Mouse (Mus musculus): Measurements from ENCODE around the gene Mapkap1. TPM values are rescaled to one million over a fixed set of nuclear protein-coding genes. Genes with fewer than 3 reads are reported as not detected.

Mapkap1 gene
- total and polyA plus RNA-seq, 3 experiments, result 37.4 to 90.0 (median 60.9) TPM

DNA sequence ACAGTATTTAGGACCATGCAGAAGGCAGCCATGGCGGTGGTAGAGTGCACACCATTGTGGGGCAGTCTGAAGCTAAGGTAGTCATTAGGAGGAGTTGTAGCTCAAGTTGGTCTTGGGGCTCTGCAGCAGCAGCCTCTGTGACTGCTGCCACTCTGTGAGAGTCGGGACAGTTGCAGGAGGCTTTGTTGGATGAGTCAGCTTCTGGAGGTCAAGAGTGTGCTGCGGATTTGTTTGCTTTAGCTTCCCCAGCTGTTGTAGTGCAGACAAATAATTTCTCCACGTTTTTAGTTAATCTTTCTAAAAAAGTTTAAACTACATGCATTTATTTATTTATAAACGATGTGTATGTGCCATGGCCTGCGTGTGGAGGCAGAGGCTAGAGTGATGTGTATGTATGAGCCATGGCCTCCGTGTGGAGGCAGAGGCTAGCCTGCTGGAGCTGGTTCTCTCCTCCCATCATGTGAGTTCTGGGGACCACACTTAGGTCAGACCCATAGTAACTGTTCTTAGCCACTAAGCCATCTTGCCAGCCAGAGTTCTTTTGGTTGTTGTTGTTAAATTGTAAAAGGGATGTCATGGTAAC is 62.1 kb downstream of the Mapkap1 start:
- no peak for ATAC-seq (ENCODE audit: extremely low read depth, insufficient number of reproducible peaks, low FRiP score, poor library complexity, severe bottlenecking)

DNA sequence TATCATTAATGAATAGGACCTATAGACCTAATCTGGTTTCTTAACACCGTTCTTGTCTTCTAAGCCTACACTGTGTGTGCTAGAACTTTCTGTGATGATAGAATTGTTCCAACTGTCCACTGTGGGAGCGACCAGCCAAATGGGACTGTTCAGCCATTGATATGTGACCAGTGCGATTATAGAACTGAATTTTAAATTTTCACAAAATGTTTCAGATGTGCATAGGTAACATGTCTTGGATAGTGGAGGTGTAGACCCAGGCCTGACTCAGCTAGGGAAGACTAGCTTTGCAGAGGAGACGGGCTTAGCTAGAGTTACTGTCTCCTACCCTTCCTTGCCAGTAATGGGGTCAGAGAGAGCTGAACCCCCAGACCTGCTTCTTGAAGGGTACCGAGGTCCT is 62.8 kb downstream of the Mapkap1 start:
- Histone ChIP-seq H3K4me3 (ENCODE audit: low read depth, low read length) (no peak overlapping the region), H3K27me3 (ENCODE audit: insufficient read depth, low read length) (no peaks in the 10 kb centered on the region), H3K4me1 (ENCODE audit: insufficient read depth, low read depth, low read length) (no peaks in the 10 kb centered on the region), H3K9me3 (replicated peaks) (no peaks in the 10 kb centered on the region), H3K36me3 (replicated peaks) (peaks cover 30% of the 10 kb centered on the region)
- DNase-seq (ENCODE audit: low spot score) (no peak), ATAC-seq (ENCODE audit: extremely low read depth, insufficient number of reproducible peaks, low FRiP score, poor library complexity, severe bottlenecking) (no peak)
- TF ChIP-seq TAL1 (conservative IDR thresholded peaks at IDR 0.05; ENCODE audit: low read depth, low read length) (no peak), POLR2AphosphoS5 (IDR thresholded peaks at IDR 0.05; ENCODE audit: insufficient replicate concordance, low read depth, low read length) (no peak), GATA2 (IDR thresholded peaks at IDR 0.05; ENCODE audit: borderline replicate concordance, low read depth, low read length) (no peak), GATA1 (IDR thresholded peaks at IDR 0.05; ENCODE audit: borderline replicate concordance, low read length) (no peak), CTCF (IDR thresholded peaks at IDR 0.05; ENCODE audit: low read depth, low read length) (no peak)

More for the DNA sequence above, 62.1 kb downstream of the Mapkap1 start:
- no peaks in the 10 kb centered on the region for H3K9me3 ChIP-seq (replicated peaks)
- H3K36me3 ChIP-seq (replicated peaks), result peaks cover 32% of the 10 kb centered on the region
- H3K27me3 ChIP-seq (ENCODE audit: insufficient read depth, low read length), result no peaks in the 10 kb centered on the region
- DNase-seq (ENCODE audit: low spot score), result no peak
- TF ChIP-seq GATA2 (IDR thresholded peaks at IDR 0.05; ENCODE audit: borderline replicate concordance, low read depth, low read length) (no peak), TAL1 (conservative IDR thresholded peaks at IDR 0.05; ENCODE audit: low read depth, low read length) (no peak), GATA1 (IDR thresholded peaks at IDR 0.05; ENCODE audit: borderline replicate concordance, low read length) (no peak), CTCF (IDR thresholded peaks at IDR 0.05; ENCODE audit: low read depth, low read length) (no peak), POLR2AphosphoS5 (IDR thresholded peaks at IDR 0.05; ENCODE audit: insufficient replicate concordance, low read depth, low read length) (no peak)
- no peaks in the 10 kb centered on the region for H3K4me1 ChIP-seq (ENCODE audit: insufficient read depth, low read depth, low read length)
- H3K4me3 ChIP-seq (ENCODE audit: low read depth, low read length), result no peak overlapping the region

GRCm38 (mm10) chr2:34473775-34474174 is 67.2 kb downstream of the Mapkap1 start:
- TF ChIP-seq GATA1 (IDR thresholded peaks at IDR 0.05; ENCODE audit: borderline replicate concordance, low read length) (no peak), GATA2 (IDR thresholded peaks at IDR 0.05; ENCODE audit: borderline replicate concordance, low read depth, low read length) (no peak), TAL1 (conservative IDR thresholded peaks at IDR 0.05; ENCODE audit: low read depth, low read length) (no peak), CTCF (IDR thresholded peaks at IDR 0.05; ENCODE audit: low read depth, low read length) (no peak), POLR2AphosphoS5 (IDR thresholded peaks at IDR 0.05; ENCODE audit: insufficient replicate concordance, low read depth, low read length) (no peak)
- Histone ChIP-seq H3K9me3 (replicated peaks) (no peaks in the 10 kb centered on the region), H3K4me3 (ENCODE audit: low read depth, low read length) (no peak overlapping the region), H3K4me1 (ENCODE audit: insufficient read depth, low read depth, low read length) (no peaks in the 10 kb centered on the region), H3K27me3 (ENCODE audit: insufficient read depth, low read length) (no peaks in the 10 kb centered on the region), H3K36me3 (replicated peaks) (peaks cover 22% of the 10 kb centered on the region)
- DNase-seq (ENCODE audit: low spot score) (no peak), ATAC-seq (ENCODE audit: extremely low read depth, insufficient number of reproducible peaks, low FRiP score, poor library complexity, severe bottlenecking) (no peak)

DNA sequence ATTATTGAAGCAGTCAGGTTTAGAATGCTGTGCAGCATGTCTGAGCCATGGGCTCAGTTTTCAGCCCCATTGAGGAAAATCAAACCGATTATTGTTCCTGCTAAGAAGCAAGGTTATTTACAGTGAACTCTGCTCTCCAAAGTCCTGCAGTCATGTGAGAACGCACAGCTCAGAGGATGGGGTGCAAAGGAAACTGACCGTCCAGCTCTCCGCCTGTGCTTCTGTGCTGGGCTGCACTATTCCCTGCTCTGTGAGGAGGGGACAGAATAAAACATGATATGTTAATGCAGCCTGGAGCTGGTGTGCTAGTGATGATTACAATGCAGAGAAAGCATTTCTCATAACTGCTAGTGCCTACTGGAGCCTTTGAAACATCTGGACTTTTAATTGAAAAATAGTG is 74.8 kb downstream of the Mapkap1 start:
- no peak for DNase-seq (ENCODE audit: low spot score)
- Histone ChIP-seq H3K4me3 (ENCODE audit: low read depth, low read length) (no peak overlapping the region), H3K4me1 (ENCODE audit: insufficient read depth, low read depth, low read length) (no peaks in the 10 kb centered on the region), H3K9me3 (replicated peaks) (no peaks in the 10 kb centered on the region), H3K27me3 (ENCODE audit: insufficient read depth, low read length) (no peaks in the 10 kb centered on the region), H3K36me3 (replicated peaks) (peaks cover 28% of the 10 kb centered on the region)
- no peak for ATAC-seq (ENCODE audit: extremely low read depth, insufficient number of reproducible peaks, low FRiP score, poor library complexity, severe bottlenecking)
- TF ChIP-seq TAL1 (conservative IDR thresholded peaks at IDR 0.05; ENCODE audit: low read depth, low read length), result no peak

DNA sequence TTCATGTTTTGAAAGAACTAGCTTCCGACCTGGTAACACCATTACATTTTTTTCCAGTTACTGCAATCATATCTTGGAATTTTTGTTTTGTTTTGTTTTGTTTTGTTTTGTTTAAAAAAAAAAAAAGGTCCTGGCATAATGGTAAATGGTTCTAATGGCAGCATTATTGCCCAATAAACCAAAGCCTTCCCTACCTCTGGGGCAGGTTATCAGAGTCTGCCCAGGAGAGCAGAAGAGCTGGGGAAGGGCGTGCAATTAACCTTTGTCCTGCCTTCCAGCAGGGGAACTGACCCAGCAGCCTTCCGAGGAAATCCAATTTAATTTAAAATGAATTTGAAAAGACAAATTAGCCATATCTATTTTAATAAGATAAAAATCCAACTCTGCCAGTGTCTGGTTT is 75.5 kb downstream of the Mapkap1 start:
- no peak for ATAC-seq (ENCODE audit: extremely low read depth, insufficient number of reproducible peaks, low FRiP score, poor library complexity, severe bottlenecking)

DNA sequence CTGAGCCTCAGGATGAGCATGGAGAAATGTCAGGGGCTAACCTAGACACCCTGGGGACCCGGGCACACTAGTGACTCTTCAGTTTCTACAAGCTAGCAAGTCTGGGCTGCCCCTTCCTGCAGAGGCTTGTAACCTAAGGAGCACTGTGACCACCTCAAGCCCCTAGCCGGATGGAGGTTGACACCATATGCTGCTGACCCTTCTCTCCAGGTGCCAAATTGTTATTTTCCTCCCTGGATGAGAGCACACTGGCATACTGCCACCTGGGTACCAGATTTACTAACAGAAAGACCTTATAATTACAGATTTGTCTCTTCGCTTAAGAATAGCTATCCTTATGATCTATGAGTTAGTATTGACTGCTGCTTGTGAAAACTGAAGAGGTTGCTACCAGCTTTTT is 76.0 kb downstream of the Mapkap1 start:
- no peak overlapping the region for H3K4me3 ChIP-seq (ENCODE audit: low read depth, low read length)
- H3K27me3 ChIP-seq (ENCODE audit: insufficient read depth, low read length), result no peaks in the 10 kb centered on the region
- DNase-seq (ENCODE audit: low spot score) (no peak), ATAC-seq (ENCODE audit: extremely low read depth, insufficient number of reproducible peaks, low FRiP score, poor library complexity, severe bottlenecking) (no peak)
- peaks cover 32% of the 10 kb centered on the region for H3K36me3 ChIP-seq (replicated peaks)
- no peaks in the 10 kb centered on the region for H3K9me3 ChIP-seq (replicated peaks)
- H3K4me1 ChIP-seq (ENCODE audit: insufficient read depth, low read depth, low read length), result no peaks in the 10 kb centered on the region
- TF ChIP-seq TAL1 (conservative IDR thresholded peaks at IDR 0.05; ENCODE audit: low read depth, low read length) (no peak), GATA1 (IDR thresholded peaks at IDR 0.05; ENCODE audit: borderline replicate concordance, low read length) (no peak), POLR2AphosphoS5 (IDR thresholded peaks at IDR 0.05; ENCODE audit: insufficient replicate concordance, low read depth, low read length) (no peak), CTCF (IDR thresholded peaks at IDR 0.05; ENCODE audit: low read depth, low read length) (no peak), GATA2 (IDR thresholded peaks at IDR 0.05; ENCODE audit: borderline replicate concordance, low read depth, low read length) (no peak)

More for the DNA sequence above, 75.5 kb downstream of the Mapkap1 start:
- no peak overlapping the region for H3K4me3 ChIP-seq (ENCODE audit: low read depth, low read length)
- no peaks in the 10 kb centered on the region for H3K4me1 ChIP-seq (ENCODE audit: insufficient read depth, low read depth, low read length)
- peaks cover 30% of the 10 kb centered on the region for H3K36me3 ChIP-seq (replicated peaks)
- H3K27me3 ChIP-seq (ENCODE audit: insufficient read depth, low read length), result no peaks in the 10 kb centered on the region
- TF ChIP-seq CTCF (IDR thresholded peaks at IDR 0.05; ENCODE audit: low read depth, low read length), result no peak
- TF ChIP-seq TAL1 (conservative IDR thresholded peaks at IDR 0.05; ENCODE audit: low read depth, low read length), result no peak
- TF ChIP-seq GATA2 (IDR thresholded peaks at IDR 0.05; ENCODE audit: borderline replicate concordance, low read depth, low read length), result no peak
- TF ChIP-seq GATA1 (IDR thresholded peaks at IDR 0.05; ENCODE audit: borderline replicate concordance, low read length), result no peak
- TF ChIP-seq POLR2AphosphoS5 (IDR thresholded peaks at IDR 0.05; ENCODE audit: insufficient replicate concordance, low read depth, low read length), result no peak
- DNase-seq (ENCODE audit: low spot score), result no peak
- no peaks in the 10 kb centered on the region for H3K9me3 ChIP-seq (replicated peaks)

All from G1E (cell line).